Mouse (Mus musculus) thymus, adult 2 months (tissue): ENCODE measurements around the gene 2810408A11Rik. TPM values are rescaled to one million over a fixed set of nuclear protein-coding genes. Genes with fewer than 3 reads are reported as not detected.

ENCODE experiments used
- DNase-seq: peaks from one replicate; pipeline ENCODE4 v3.0.0; 2021
- H3K27ac ChIP-seq: fragments of 200-500 bp; 2 replicates; pipeline ENCODE4 v1.5.1; 2012; ENCODE audit warnings: low read length, control low read depth; ENCODE audit not compliant: control insufficient read depth, insufficient read depth
- H3K27me3 ChIP-seq: fragments of 200-500 bp; 2 replicates; pipeline ENCODE4 v1.6.1; 2012; ENCODE audit warnings: mild to moderate bottlenecking, low read length, moderate library complexity, mixed read lengths; ENCODE audit not compliant: control insufficient read depth, insufficient read depth
- H3K36me3 ChIP-seq: fragments of 200-500 bp; 2 replicates; pipeline ENCODE4 v1.6.1; 2012; ENCODE audit warnings: mild to moderate bottlenecking, low read length, moderate library complexity; ENCODE audit not compliant: control insufficient read depth, insufficient read depth
- H3K4me1 ChIP-seq: fragments of 200-500 bp; replicated peaks from 2 replicates; pipeline ENCODE4 v1.6.1; 2012; ENCODE audit warnings: low read length; ENCODE audit not compliant: control insufficient read depth, insufficient read depth
- H3K4me3 ChIP-seq: fragments of 200-500 bp; 2 replicates; pipeline ENCODE4 v1.5.1; 2012; ENCODE audit warnings: mild to moderate bottlenecking, low read length, control low read depth, moderate library complexity; ENCODE audit not compliant: control insufficient read depth, insufficient read depth
- CTCF ChIP-seq: fragments of 200-500 bp; IDR thresholded peaks from 2 replicates; pipeline ENCODE4 v1.5.1; 2012; ENCODE audit warnings: mild to moderate bottlenecking, control low read depth, low read length, moderate library complexity, borderline replicate concordance; ENCODE audit not compliant: control insufficient read depth, poor library complexity, insufficient read depth; ENCODE audit errors: extremely low read depth
- POLR2A ChIP-seq: fragments of 200-500 bp; IDR thresholded peaks from 2 replicates; pipeline ENCODE4 v1.6.1; 2012; ENCODE audit warnings: mild to moderate bottlenecking, low read length, control low read depth, moderate library complexity; ENCODE audit not compliant: control insufficient read depth, poor library complexity, insufficient read depth; ENCODE audit errors: extremely low read depth
- WGBS: fragments of 180-500 bp; shearing (Covaris S2); methylation state at CpG from one replicate; pipeline ENCODE4 v1.1.7; 2018; 5-methylcytosine and 5-hydroxymethylcytosine counted together
- polyA plus RNA-seq: library from polyadenylated mRNA; depleted of rRNA; stranded (reverse); fragments of >200 nt; gene quantifications from 2 replicates; pipeline ENCODE4 v1.2.3, GENCODE M21; 2012

Gene 2810408A11Rik
- polyA plus RNA-seq, 1 experiment: 7.1 TPM

GRCm38 (mm10) chr11:69894671-69895070 is 6.1 kb downstream of the 2810408A11Rik start:
- TF ChIP-seq POLR2A: 0 out of 2 replicates have a peak, but pooled peaks have one; percentile 9
- TF ChIP-seq CTCF: no peak
- WGBS: 3% methylated on average over 5 of the region's 5 CpGs
- DNase-seq: peak; percentile 91
- Histone ChIP-seq H3K4me1 (peaks cover 35% of the 10 kb centered on the region), H3K27me3 (no peaks in the 10 kb centered on the region), H3K36me3 (peaks cover 13% of the 10 kb centered on the region), H3K27ac (peak overlapping the region; percentile 100), H3K4me3 (peak overlapping the region; percentile 69)

- H3K36me3 ChIP-seq: peaks cover 45% of the 10 kb centered on the region
- peaks cover 24% of the 10 kb centered on the region for H3K4me1 ChIP-seq
- WGBS: 95% methylated on average over 4 of the region's 4 CpGs
- H3K27me3 ChIP-seq: no peaks in the 10 kb centered on the region
- 0 out of 2 replicates have a peak overlapping the region, but pooled peaks have one; percentile 12 for H3K27ac ChIP-seq
- H3K4me3 ChIP-seq: no peak overlapping the region
- TF ChIP-seq CTCF (no peak), POLR2A (no peak)
- DNase-seq: no peak
These were observed 9.3 kb downstream of the 2810408A11Rik start for GRCm38 (mm10) chr11:69891482-69891881.

- TF ChIP-seq POLR2A (no peak), CTCF (no peak)
- DNase-seq: no peak
These were observed 13.7 kb downstream of the 2810408A11Rik start for GRCm38 (mm10) chr11:69886907-69887635.

GRCm38 (mm10) chr11:69884663-69885062 is 16.1 kb downstream of the 2810408A11Rik start:
- no peaks in the 10 kb centered on the region for H3K27me3 ChIP-seq
- H3K27ac ChIP-seq: no peak overlapping the region
- H3K4me1 ChIP-seq: peaks cover 19% of the 10 kb centered on the region
- WGBS: 97% methylated on average over 8 of the region's 8 CpGs
- TF ChIP-seq POLR2A (no peak), CTCF (no peak)
- no peak overlapping the region for H3K4me3 ChIP-seq
- DNase-seq: no peak
- peaks cover 64% of the 10 kb centered on the region for H3K36me3 ChIP-seq

More at GRCm38 (mm10) chr11:69886907-69887635, 13.7 kb downstream of the 2810408A11Rik start:
- Histone ChIP-seq H3K4me3 (no peak overlapping the region), H3K27ac (no peak overlapping the region), H3K27me3 (no peaks in the 10 kb centered on the region), H3K36me3 (peaks cover 78% of the 10 kb centered on the region), H3K4me1 (peaks cover 10% of the 10 kb centered on the region)
- 91% methylated on average over 8 of the region's 8 CpGs for WGBS

GRCm38 (mm10) chr11:69884240-69884639 is 16.5 kb downstream of the 2810408A11Rik start:
- Histone ChIP-seq H3K27me3 (no peaks in the 10 kb centered on the region), H3K36me3 (peaks cover 60% of the 10 kb centered on the region), H3K27ac (no peak overlapping the region), H3K4me1 (peaks cover 19% of the 10 kb centered on the region), H3K4me3 (no peak overlapping the region)
- DNase-seq: no peak
- TF ChIP-seq CTCF (no peak), POLR2A (no peak)
- 89% methylated on average over 9 of the region's 9 CpGs for WGBS

GRCm38 (mm10) chr11:69883527-69884151 is 17.1 kb downstream of the 2810408A11Rik start:
- Histone ChIP-seq H3K27me3 (no peaks in the 10 kb centered on the region), H3K4me3 (no peak overlapping the region), H3K4me1 (peaks cover 19% of the 10 kb centered on the region), H3K27ac (no peak overlapping the region), H3K36me3 (peaks cover 54% of the 10 kb centered on the region)
- DNase-seq: no peak
- TF ChIP-seq POLR2A (no peak), CTCF (no peak)
- WGBS: 95% methylated on average over 8 of the region's 8 CpGs
